Mouse (Mus musculus): ENCODE results near the gene Pabpc1l.

DNA sequence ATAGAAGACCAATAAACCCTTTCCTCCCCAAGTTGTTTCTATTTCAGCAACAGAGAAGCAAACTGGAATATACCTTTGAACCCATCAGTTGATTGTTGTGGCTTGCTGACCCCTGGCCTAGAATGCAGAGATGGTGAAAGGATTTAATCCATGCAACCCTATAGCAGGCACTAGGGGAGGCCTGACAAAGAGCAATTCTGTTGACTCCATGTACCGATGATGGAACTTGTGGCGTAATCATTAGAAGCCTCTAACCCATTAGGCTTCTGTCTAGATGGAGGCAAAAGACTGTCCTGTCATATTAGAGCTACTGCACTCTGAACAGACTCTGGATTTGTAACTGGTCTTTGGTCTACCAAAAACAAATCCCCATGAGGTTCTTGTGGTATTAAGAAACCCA, 32.4 kb upstream of the Pabpc1l start:
- TF ChIP-seq CTCF (IDR thresholded peaks at IDR 0.05; ENCODE audit: borderline replicate concordance, insufficient read depth, low read depth, low read length) (no peak), POLR2A (IDR thresholded peaks at IDR 0.05; ENCODE audit: borderline replicate concordance, insufficient read depth, low read length) (no peak)

All from cerebellum, adult 2 months (tissue).